Mouse (Mus musculus): ENCODE results near the gene Atp2b2. TPM values are rescaled to one million over a fixed set of nuclear protein-coding genes. Genes with fewer than 3 reads are reported as not detected.
A peak's percentile ranks its signal among the peaks of the same experiment; 100 is the strongest.

Gene Atp2b2
- polyA plus RNA-seq, 1 experiment from 2014 or later, result 0.12 TPM

- H3K4me3 ChIP-seq, result no peak overlapping the region
- 0 out of 2 replicates have a peak, but pooled peaks cover 3% of the 10 kb centered on the region for H3K27me3 ChIP-seq
- H3K9ac ChIP-seq, result no peak overlapping the region
- no peaks in the 10 kb centered on the region for H3K4me1 ChIP-seq
- H3K36me3 ChIP-seq, result no peaks in the 10 kb centered on the region
- no peak overlapping the region for H3K27ac ChIP-seq
- H3K4me2 ChIP-seq, result no peak overlapping the region
- no peak for ATAC-seq (ENCODE audit: insufficient number of reproducible peaks, low FRiP score, low TSS enrichment, low read depth)
- H3K9me3 ChIP-seq, result no peaks in the 10 kb centered on the region
- 26% methylated on average over 7 of the region's 7 CpGs for WGBS
These were observed 280.8 kb downstream of the Atp2b2 start for GRCm38 (mm10) chr6:113761644-113762043.

- 60% methylated on average over 17 of the region's 17 CpGs for WGBS
- Histone ChIP-seq H3K36me3 (no peaks in the 10 kb centered on the region), H3K9ac (no peak overlapping the region), H3K27ac (no peak overlapping the region), H3K9me3 (no peaks in the 10 kb centered on the region), H3K4me2 (no peak overlapping the region), H3K4me1 (no peaks in the 10 kb centered on the region), H3K4me3 (no peak overlapping the region), H3K27me3 (peaks cover 22% of the 10 kb centered on the region)
- ATAC-seq (ENCODE audit: insufficient number of reproducible peaks, low FRiP score, low TSS enrichment, low read depth), result no peak
These were observed 293.2 kb downstream of the Atp2b2 start for GRCm38 (mm10) chr6:113749119-113749685.

- Histone ChIP-seq H3K9me3 (no peaks in the 10 kb centered on the region), H3K4me2 (no peak overlapping the region), H3K4me1 (no peaks in the 10 kb centered on the region), H3K27ac (no peak overlapping the region), H3K27me3 (peaks cover 22% of the 10 kb centered on the region), H3K36me3 (no peaks in the 10 kb centered on the region), H3K4me3 (no peak overlapping the region), H3K9ac (no peak overlapping the region)
- ATAC-seq (ENCODE audit: insufficient number of reproducible peaks, low FRiP score, low TSS enrichment, low read depth), result no peak
- WGBS, result 29% methylated on average over 26 of the region's 26 CpGs
These were observed 294.1 kb downstream of the Atp2b2 start for GRCm38 (mm10) chr6:113748351-113748750.

- WGBS, result 75% methylated on average over 14 of the region's 14 CpGs
- ATAC-seq (ENCODE audit: insufficient number of reproducible peaks, low FRiP score, low TSS enrichment, low read depth), result no peak
- no peak overlapping the region for H3K9ac ChIP-seq
- no peaks in the 10 kb centered on the region for H3K9me3 ChIP-seq
- H3K36me3 ChIP-seq, result no peaks in the 10 kb centered on the region
- peaks cover 22% of the 10 kb centered on the region for H3K27me3 ChIP-seq
- H3K4me2 ChIP-seq, result no peak overlapping the region
- H3K4me3 ChIP-seq, result no peak overlapping the region
- H3K4me1 ChIP-seq, result no peaks in the 10 kb centered on the region
- H3K27ac ChIP-seq, result no peak overlapping the region
These were observed 295.1 kb downstream of the Atp2b2 start for GRCm38 (mm10) chr6:113747284-113747683.

GRCm38 (mm10) chr6:113745117-113745516 lies 297.3 kb downstream of the Atp2b2 start:
- H3K27me3 ChIP-seq, result peaks cover 22% of the 10 kb centered on the region
- ATAC-seq (ENCODE audit: insufficient number of reproducible peaks, low FRiP score, low TSS enrichment, low read depth), result no peak
- H3K4me1 ChIP-seq, result no peaks in the 10 kb centered on the region
- no peaks in the 10 kb centered on the region for H3K9me3 ChIP-seq
- H3K4me3 ChIP-seq, result no peak overlapping the region
- H3K4me2 ChIP-seq, result no peak overlapping the region
- H3K9ac ChIP-seq, result no peak overlapping the region
- no peaks in the 10 kb centered on the region for H3K36me3 ChIP-seq
- no peak overlapping the region for H3K27ac ChIP-seq

GRCm38 (mm10) chr6:113743111-113743510 lies 299.3 kb downstream of the Atp2b2 start:
- Histone ChIP-seq H3K4me3 (no peak overlapping the region), H3K9me3 (no peaks in the 10 kb centered on the region), H3K36me3 (peaks cover 3% of the 10 kb centered on the region), H3K4me2 (no peak overlapping the region), H3K27me3 (peaks cover 4% of the 10 kb centered on the region), H3K9ac (no peak overlapping the region), H3K4me1 (peaks cover 11% of the 10 kb centered on the region), H3K27ac (no peak overlapping the region)
- no peak for ATAC-seq (ENCODE audit: insufficient number of reproducible peaks, low FRiP score, low TSS enrichment, low read depth)
- 40% methylated on average over 1 of the region's 1 CpGs for WGBS

- Histone ChIP-seq H3K9me3 (no peaks in the 10 kb centered on the region), H3K4me2 (no peak overlapping the region), H3K27me3 (peaks cover 2% of the 10 kb centered on the region), H3K4me3 (no peak overlapping the region), H3K36me3 (peaks cover 11% of the 10 kb centered on the region), H3K27ac (no peak overlapping the region), H3K9ac (no peak overlapping the region), H3K4me1 (peaks cover 11% of the 10 kb centered on the region)
- ATAC-seq (ENCODE audit: insufficient number of reproducible peaks, low FRiP score, low TSS enrichment, low read depth), result no peak
- 75% methylated on average over 1 of the region's 1 CpGs for WGBS
These were observed 300.1 kb downstream of the Atp2b2 start for GRCm38 (mm10) chr6:113742321-113742720.

GRCm38 (mm10) chr6:113741425-113741824 lies 301.0 kb downstream of the Atp2b2 start:
- Histone ChIP-seq H3K9me3 (no peaks in the 10 kb centered on the region), H3K27me3 (no peaks in the 10 kb centered on the region; the same call in none of the 2 replicates), H3K4me1 (peaks cover 11% of the 10 kb centered on the region), H3K27ac (no peak overlapping the region), H3K36me3 (peaks cover 18% of the 10 kb centered on the region), H3K9ac (no peak overlapping the region), H3K4me2 (no peak overlapping the region), H3K4me3 (no peak overlapping the region)
- WGBS, result 78% methylated on average over 2 of the region's 2 CpGs
- ATAC-seq (ENCODE audit: insufficient number of reproducible peaks, low FRiP score, low TSS enrichment, low read depth), result no peak

GRCm38 (mm10) chr6:113740236-113741217 lies 301.9 kb downstream of the Atp2b2 start, which contains the start of gene Sec13:
TSS of gene Sec13 (minus strand) at chr6:113740743.
- H3K9me3 ChIP-seq, result no peaks in the 10 kb centered on the region
- H3K9ac ChIP-seq, result peak within 1 kb of the TSS; percentile 86
- 7% methylated on average over 41 of the region's 41 CpGs for WGBS
- H3K27ac ChIP-seq, result peak within 1 kb of the TSS; percentile 80
- peaks cover 11% of the 10 kb centered on the region for H3K4me1 ChIP-seq
- H3K4me3 ChIP-seq, result peak within 1 kb of the TSS; percentile 90
- no peaks in the 10 kb centered on the region; the same call in 1 of the 2 replicates for H3K27me3 ChIP-seq
- peak; percentile 72; the same call in 1 of the 2 replicates for ATAC-seq (ENCODE audit: insufficient number of reproducible peaks, low FRiP score, low TSS enrichment, low read depth)
- peaks cover 27% of the 10 kb centered on the region for H3K36me3 ChIP-seq
- H3K4me2 ChIP-seq, result peak within 1 kb of the TSS; percentile 65

- Histone ChIP-seq H3K27ac (no peak overlapping the region), H3K36me3 (peaks cover 56% of the 10 kb centered on the region), H3K4me2 (no peak overlapping the region), H3K4me1 (peaks cover 11% of the 10 kb centered on the region), H3K9me3 (no peaks in the 10 kb centered on the region), H3K9ac (no peak overlapping the region), H3K27me3 (no peaks in the 10 kb centered on the region), H3K4me3 (no peak overlapping the region)
- ATAC-seq (ENCODE audit: insufficient number of reproducible peaks, low FRiP score, low TSS enrichment, low read depth), result no peak
- 89% methylated on average over 9 of the region's 9 CpGs for WGBS
These were observed 304.9 kb downstream of the Atp2b2 start for GRCm38 (mm10) chr6:113737318-113738046.

GRCm38 (mm10) chr6:113731296-113731695 lies 311.1 kb downstream of the Atp2b2 start:
- ATAC-seq (ENCODE audit: insufficient number of reproducible peaks, low FRiP score, low TSS enrichment, low read depth), result no peak
- Histone ChIP-seq H3K4me1 (no peaks in the 10 kb centered on the region), H3K4me3 (no peak overlapping the region), H3K27me3 (no peaks in the 10 kb centered on the region), H3K9ac (no peak overlapping the region), H3K36me3 (peaks cover 99% of the 10 kb centered on the region), H3K9me3 (no peaks in the 10 kb centered on the region), H3K27ac (no peak overlapping the region), H3K4me2 (no peak overlapping the region)
- 96% methylated on average over 3 of the region's 3 CpGs for WGBS

All from limb, embryonic 15.5 days (tissue).